Mouse (Mus musculus): ENCODE measurements at regions not wholly inside any gene's neighbourhood (a gene's known extent, or its start where the extent isn't known, plus 50 kb on each side); places are given as distances from the start of the nearest gene placed in this dataset.

DNA sequence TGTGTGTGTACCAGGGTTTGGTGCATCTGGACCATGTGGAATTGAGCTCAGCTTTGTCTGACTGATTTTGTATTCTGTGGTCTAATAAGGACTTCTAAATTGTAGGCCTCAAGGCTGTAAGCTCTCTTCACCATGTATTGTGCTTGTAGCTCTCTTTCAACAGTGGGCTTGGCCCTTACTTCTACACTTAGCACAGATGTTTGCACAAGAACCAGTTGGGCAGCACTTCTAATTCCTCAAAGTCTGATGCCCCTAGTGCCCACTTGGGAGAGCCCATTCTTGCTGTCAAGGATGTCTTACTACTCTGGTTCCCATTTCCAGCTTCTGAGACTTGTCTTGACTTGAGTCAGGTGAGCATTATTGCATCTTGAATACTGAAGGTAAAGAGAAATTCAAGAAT is 114.5 kb upstream of the Slco3a1 start:
- no peak for TF ChIP-seq CTCF (IDR thresholded peaks at IDR 0.05; ENCODE audit: borderline replicate concordance, insufficient read depth, low read depth, low read length)
- no peak for TF ChIP-seq POLR2A (IDR thresholded peaks at IDR 0.05; ENCODE audit: borderline replicate concordance, insufficient read depth, low read length)
